Mouse (Mus musculus) retina, postnatal 7 days (tissue): ENCODE data around the gene Smarcd1.
A peak's percentile ranks its signal among the peaks of the same experiment; 100 is the strongest.
"Not testable (repeated sequence)": the region's sequence is repeated elsewhere in the genome, so short reads cannot be mapped to it uniquely, and the experiment has no call there.

Experiments used
- DNase-seq: peaks from one replicate; pipeline ENCODE4 v3.0.0-alpha.2; 2012; ENCODE audit warnings: low read depth, low spot score

Gene Smarcd1

DNA sequence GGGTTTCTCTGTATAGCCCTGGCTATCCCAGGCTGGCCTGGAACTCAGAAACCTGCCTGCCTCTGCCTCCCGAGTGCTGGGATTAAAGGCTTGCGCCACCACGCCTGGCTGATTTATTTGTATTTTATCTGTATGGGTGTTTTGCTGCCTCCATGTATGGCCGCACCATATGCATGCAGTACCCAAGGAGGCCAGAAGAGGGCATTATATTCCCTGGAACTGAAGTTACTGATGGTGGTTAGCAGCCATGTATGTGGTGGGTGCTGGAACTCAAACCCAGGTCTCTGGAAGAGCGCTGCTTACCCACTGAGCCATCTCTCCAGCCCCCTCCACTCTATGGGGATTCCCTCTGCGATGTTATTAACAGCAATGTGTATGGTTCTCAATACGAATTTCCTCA is 19.0 kb upstream of the Smarcd1 start:
- no peak for DNase-seq

DNA sequence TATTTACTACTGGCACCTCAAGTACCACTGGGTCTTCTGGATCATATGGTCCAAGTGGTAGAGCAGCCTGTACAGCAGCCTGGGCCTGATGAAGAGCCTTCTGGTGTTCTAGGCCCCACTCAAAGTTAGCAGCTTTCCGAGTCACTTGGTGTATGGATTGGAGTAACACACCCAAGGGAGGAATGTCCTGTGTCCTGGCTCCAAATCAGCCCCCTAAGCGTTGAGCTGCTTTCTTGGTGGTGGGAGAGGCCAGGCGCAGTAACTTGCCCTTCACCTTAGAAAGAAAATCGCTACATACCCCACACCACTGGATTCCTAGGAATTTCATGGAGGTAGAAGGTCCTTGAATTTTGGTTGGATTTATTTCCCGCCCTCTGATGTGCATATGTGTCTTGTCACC is 17.8 kb upstream of the Smarcd1 start:
- DNase-seq: no peak

DNA sequence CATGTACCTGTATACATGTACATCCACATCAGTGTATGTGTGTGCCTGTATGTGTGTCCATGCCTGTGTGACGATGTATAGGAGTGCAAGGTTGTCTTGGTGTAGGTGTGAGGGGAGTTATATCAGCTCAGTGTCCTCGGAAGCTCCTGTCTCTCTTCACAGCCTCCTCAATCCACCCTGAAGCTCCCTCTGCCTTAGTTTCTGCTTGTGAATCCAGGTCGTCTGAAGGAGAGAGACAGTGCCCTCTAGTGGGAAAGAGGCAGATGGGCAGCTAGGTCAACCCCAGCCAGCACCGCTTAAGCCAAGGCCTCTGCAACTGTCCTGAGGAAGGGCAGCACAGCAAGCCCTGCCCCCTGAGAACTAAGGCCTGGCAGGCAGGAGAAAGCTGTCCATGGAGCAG is 13.2 kb upstream of the Smarcd1 start:
- DNase-seq: peak; percentile 56

DNA sequence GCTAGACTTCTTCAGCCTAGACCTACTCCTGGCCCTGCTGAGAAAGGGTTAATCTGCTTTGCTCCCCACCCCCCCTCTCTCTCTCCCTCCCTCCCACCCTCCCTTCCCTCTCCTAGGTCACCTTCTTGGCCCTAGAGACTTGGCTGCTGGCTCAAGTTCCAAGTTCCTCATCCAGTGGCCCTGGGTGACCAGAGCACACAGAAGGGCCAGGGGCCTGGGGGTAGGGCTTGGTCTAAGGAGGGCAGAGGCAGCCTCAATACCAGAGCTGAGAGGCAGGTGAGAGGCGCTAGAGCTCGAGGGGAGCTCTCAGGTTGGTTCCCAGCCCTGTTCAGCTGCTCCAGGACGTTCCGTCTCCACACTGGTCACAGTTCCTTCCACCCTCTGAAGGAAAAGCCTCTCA is 11.0 kb upstream of the Smarcd1 start:
- DNase-seq: no peak

DNA sequence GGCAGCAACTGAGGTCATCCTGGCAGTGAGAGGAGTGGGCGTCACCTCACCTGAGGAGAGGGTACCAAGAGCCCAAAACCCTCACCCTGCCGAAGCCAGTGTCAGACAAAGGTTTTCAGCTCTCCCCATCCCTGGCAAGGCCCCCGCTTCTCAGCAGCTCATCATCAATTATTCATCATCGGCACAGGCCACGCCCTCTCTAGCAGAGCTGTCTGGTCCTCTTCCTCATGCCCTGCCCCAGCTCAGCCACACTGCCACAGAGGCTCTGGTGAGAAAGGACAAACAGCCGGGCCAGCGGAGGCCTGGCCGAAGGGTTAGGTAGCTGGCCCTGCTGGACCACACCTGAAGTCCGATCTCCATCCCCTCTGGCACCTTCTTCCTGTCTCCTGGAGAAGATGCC is 10.0 kb upstream of the Smarcd1 start:
- DNase-seq: no peak

DNA sequence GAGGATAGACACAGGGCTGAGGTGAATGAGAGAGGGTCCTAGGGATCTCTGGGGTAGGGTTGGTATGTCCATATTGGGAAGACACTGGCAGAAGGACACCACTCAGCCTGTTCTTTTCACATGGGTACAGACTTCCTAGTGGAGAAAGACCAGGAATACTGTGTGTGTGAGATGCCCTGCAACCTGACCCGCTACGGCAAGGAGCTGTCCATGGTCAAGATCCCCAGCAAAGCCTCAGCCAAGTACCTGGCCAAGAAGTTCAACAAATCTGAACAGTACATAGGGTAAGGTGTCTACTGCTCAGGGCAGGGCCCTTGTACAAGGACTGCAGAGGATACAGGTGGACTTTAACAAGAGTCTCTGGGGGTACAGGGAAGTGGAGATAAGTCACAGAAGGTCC is 4.6 kb upstream of the Smarcd1 start:
- DNase-seq: no peak

DNA sequence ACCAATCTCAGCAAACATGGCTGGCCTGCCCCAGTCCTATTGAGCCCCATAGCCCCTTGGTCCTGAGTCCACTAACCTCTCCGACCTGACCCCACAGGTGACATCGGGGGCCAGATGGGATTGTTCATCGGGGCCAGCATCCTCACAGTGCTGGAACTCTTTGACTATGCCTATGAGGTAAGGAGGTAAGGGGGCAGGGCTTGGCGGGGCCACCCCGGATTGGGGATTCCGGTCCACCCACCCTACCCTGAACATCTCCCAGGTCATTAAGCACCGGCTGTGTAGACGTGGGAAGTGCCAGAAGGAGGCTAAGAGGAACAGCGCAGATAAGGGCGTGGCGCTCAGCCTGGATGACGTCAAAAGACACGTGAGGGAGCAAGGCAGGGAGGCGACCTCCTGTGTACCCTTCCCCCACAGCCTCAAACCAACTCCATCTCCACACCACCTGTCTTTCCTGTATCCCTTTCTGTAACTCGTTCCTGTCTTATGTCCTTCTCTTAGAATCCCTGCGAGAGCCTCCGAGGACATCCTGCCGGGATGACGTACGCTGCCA is 3.3 kb upstream of the Smarcd1 start:
- no peak for DNase-seq

DNA sequence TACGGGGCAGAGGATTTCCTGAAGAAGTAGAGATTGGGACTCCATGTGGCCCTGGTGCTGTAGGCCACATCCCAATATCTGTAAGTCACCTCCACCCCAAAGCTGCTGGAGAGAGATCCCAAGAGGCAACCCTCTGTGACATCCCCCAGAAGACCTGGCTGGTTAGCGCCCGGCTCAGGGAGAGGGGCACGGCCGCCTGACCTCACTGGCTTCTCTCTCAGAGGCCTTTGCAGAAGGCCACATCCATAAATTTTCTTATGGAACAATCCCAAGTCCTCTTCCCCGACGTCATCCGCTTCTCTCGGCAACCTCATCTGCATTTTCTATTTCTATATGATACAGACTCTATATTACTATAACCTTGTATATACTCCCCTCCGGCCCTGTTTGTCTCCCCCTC is 2.2 kb upstream of the Smarcd1 start:
- DNase-seq: no peak

DNA sequence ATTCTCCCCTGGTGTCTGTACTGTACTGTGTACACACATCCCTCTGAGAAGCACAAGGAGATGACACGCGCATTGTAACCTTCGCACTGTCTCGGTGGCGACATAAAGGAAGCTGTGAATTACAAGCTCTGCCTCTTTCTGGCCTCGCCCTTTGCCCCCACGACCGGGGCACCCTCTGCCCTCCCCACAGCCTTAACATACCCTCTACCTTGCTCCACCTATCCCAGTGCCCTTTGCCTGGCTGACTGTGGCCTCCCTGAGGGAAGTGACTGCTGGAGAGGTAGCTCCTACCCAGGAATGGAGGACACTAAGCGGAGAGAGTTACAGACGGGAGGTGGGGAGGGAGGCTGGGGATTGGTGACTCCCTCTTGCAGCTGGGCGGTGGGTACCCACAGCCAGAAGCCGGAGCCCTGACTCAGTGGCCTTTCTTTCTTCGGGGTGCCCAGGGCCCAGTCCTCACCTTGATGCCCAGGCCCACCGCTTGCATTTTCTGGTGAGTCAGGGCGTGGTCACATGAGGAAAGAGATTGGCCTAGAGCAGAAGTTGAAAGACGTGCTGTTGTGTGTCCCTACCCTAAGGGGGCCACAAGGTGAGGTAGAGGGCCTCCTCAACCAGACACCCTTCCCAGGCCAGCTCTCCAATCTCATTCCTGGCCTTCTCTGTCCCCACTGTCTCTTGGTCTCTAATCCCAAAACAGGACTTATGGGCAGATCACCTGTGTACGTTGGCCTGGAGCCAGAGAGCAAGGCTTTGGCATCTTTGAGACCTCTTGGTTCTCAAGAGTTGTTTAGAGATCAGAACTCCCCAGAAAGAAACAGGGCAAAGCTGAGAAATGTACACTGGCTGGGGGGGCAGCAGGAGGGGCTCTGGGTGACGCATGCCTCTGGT is 1.5 kb upstream of the Smarcd1 start:
- no peak for DNase-seq

DNA sequence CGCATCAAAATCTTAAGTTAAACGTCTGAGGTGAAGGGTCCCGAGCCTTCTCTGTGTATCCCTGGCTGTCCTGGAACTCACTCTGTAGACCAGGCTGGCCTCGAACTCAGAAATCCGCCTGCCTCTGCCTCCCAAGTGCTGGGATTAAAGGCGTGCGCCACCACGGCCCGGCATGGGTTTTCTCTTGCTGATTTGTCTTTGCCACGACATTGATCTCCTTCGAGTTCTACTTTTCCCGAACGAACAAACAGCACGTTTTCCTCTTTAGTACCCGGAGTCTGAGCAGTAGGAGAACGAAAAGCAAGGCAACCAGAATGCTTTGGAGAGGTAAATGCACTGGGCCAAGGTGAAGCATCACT is 310 bp upstream of the Smarcd1 start:
- not testable (repeated sequence) for DNase-seq

DNA sequence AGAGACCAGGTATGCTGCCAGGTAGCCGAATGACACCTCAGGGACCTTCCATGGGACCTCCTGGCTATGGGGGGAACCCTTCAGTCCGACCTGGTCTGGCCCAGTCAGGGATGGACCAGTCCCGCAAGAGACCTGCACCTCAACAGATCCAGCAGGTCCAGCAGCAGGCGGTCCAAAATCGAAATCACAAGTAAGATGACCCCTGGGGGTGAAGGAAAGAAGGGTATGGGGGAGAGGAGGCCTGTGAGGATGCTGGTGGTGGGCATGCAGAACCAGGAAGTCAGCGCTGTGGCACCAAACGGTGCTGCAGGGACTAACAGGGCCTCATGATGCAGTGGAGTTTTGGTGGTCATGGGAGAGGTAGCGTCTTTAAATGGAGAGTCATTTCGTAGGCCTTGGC is 1.2 kb downstream of the Smarcd1 start:
- DNase-seq: no peak

DNA sequence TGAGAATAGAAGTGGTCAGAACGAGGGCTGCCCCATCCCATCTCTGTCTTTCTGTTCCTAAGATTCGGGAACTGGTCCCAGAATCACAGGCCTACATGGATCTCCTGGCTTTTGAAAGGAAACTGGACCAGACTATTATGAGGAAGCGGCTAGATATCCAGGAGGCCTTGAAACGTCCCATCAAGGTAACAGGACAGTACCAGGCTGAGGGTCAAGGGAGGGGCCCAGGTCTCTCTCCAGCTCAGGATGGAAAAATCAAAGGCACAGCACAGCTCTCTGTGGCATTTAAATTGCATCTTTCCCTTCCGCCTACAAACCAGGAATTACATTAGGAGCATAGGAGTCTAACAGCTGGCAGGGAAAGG is 1.7 kb downstream of the Smarcd1 start:
- no peak for DNase-seq

DNA sequence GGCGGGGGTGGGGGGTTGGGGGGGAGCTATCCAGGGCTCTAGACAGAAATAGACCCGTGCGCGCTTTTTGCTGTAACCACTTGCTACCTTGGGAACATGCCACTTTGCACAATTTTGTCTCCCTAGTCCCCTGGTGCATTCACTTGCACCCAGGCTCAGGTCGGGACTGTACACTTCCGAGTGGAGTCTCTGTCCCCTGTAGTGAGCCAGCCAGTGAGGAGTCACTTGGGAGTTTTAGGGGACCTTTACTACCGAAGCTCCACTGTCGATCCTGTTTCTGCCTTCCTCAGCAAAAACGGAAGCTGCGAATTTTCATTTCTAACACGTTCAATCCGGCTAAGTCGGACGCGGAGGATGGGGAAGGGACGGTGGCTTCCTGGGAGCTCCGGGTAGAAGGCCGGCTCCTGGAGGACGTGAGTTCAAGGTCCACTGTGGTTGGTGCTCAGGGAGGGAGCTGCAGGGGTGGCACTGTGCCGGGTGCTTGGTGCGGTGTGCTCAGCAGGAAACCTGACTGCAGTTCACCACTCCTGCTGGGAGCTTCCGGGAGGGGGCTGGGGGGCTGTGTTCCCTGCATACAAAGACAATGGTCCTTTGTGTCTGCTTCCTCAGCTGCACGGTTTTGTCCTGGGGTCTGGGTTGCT is 2.2 kb downstream of the Smarcd1 start:
- no peak for DNase-seq

DNA sequence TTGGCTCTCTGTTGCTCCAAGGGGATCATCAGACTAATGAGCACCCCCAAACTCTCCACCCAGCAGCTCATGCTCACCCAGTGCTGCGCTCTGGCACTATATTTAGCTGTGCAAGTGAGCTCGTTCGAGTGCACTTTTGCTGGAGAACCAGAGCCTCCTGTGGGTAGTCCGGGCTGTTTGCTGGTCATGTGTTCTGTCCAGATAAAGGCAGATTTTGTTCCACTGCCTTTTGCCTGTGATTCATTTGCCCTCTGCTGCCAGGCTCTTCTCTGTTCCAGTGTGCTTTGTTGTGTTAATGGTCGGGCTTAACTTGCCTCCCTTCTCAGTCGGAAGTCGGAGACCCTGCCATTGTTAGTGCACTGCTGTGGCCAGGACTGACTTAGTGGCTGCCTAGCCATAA is 3.0 kb downstream of the Smarcd1 start:
- DNase-seq: no peak

DNA sequence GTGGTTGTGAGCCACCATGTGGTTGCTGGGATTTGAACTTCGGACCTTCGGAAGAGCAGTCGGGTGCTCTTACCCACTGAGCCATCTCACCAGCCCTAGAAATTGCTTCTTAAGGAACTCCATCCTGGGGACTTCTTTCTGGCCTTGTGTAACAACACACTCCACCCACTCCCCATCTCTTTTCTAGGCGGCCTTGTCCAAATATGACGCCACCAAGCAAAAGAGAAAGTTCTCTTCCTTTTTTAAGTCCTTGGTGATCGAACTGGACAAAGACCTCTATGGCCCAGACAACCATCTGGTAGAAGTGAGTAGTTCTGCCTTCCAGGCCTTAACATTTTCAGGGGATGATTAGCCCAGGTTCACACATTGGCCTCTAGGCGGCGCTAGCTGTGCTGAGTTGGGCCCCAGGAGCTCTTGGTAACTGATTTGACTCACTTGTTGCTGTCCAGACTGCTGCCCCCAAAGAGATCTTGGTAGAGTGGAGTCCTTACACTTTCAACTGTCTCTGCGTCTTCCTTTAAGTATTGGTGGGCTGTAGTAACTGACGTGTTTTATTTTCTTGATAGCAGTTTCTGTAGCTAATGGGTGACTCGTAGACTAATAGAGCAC is 3.6 kb downstream of the Smarcd1 start, which contains the start of gene Gm17349:
Gene Gm17349 (minus strand): TSS at position 51 of the 609 bp plus-strand sequence.
- no peak for DNase-seq

DNA sequence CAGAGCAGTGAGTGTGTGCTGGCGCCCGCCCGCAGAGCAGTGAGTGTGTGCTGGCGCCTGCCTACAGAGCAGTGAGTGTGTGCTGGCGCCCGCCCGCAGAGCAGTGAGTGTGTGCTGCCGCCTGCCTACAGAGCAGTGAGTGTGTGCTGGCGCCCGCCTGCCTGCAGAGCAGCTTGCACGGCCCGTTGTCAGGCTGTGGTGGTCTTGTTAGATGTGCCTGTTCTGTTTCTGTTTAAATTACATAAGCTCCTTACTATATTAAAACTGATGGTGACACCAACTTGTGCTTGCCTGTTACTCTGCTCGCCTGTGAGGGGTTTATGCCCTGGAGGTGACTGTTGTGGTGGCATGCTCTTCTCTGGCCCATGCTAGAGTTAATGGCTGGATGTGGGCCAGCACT is 6.2 kb downstream of the Smarcd1 start:
- DNase-seq: no peak

DNA sequence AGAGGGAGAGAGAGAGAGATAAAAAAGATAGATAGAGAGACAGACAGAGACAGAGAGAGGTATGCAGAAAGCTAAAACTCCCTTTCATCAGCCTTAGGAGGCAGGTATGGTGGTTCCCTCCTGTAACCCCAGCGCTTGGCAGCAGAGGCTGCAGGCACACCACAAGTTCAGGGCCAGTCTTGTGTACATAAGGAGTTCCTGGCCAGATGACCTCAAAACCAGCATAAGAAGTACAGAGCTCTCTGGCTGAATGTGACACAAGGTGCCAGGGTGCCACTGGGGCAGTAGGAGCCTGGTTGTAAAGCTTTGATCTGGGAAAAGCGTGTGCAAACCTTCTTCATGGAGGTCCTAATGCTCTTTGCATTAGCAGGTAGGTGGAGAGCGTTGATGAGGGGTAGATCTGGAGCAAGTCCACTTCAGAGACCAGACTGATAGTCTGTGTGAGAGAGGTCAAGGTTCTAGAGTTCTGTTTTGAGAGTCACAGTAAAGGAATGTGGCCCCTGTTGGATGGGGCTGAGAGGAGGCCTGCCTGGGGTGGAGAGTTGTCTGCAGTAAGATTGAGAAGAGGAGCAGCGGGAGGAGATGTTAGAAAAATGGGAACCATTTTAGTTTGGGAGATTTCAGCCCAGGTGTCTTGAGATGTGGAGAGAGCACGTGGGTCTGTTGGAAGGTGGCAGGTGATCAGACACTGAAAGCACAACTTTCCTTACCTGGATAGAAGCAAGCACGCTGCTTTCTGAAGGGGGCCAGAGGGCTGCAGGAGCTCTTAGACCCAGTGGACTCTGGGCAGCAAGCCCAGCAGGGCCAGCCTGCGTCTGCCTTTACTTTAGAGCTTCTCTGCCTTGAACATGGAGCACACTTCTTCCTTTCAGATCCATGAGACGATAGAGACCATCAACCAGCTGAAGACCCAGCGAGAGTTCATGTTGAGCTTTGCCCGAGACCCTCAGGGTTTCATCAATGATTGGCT is 8.6 kb downstream of the Smarcd1 start:
- DNase-seq: no peak

DNA sequence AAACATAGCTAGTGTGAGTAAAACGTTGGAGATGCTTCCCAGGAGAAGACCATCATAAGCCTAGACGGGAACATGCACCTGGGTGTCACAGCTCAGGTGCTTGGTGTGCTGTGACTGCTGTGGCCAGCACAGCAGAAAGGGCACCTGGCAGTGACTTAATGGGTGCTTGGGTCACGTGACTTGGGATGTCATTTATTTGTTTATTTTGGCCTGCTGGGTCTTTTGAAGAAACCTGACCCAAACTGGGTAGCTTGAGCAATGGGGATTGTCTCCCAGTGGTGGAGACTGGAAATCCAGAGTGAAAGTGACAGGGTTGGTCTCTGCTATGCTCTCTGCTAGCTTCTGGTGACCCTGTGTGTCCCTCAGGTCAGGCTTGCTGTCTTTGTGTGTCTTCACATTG is 9.6 kb downstream of the Smarcd1 start:
- no peak for DNase-seq

DNA sequence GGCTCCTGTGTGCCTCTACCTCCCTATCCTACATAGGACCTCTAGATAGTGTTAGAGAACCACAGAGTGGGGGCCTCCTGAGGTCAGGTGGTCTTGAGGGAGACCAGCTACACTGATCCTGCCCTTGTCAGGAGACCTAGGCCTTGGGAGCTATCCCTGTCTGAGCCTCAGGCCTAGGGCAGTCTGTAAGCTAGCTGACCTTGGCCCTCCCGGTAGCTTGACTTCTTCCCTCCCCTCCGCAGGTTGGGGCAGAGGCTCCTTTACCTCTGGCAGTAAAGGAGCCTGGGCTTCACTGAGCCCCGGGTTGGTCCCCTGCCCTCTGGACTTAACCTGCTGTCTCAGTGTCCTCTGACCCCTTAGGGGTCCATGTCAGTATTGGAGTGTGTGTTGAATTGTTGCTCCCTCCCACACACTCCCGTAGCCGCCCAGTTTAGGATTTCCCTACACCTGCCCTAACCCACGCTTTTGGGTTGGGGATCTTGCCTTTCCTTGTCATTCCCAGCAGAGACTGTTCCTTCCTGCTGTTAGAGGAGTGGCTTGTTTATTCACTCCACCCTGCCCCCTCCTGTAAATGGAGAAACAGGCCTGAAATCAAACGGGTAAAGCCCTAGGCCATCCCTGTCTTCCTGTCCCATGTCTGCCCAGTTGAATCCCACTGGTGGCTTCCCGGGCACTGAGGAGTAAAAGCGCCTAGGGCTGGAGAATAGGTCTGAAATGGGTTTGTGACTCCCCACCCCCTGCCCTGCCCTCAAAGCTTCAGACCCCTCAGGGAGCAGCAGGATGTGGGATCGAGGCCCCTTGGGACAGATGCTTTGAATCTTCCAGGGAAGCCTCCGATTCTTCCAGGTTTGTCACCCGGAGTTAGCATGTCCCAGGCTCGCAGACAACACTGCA is 11.0 kb downstream of the Smarcd1 start:
- no peak for DNase-seq

DNA sequence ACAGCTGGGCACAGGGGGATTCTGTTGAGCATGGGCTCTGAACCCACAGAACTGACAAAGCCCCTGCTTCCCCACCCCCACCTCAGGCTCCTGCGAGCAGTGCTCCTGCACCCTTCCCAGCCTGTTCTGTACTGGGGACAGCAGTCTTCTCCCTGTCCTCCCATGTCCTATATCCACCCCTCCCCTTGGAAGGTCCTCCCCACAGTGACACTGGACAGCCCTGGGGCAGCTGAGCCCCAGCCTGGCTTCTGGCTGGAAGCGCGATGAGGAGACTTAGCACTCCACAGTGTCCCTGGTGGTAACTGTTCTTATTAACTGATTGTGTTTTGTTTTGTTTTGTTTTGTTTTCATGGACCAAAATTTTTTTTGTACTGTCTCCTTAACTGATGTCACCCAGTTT is 11.6 kb downstream of the Smarcd1 start:
- DNase-seq: no peak
